Mouse (Mus musculus) testis, adult 2 months (tissue): ENCODE data around the gene Hoxd12.

Experiments used
- CTCF ChIP-seq: fragments of 200-500 bp; IDR thresholded peaks from 2 replicates; pipeline ENCODE4 v1.5.1; 2012; ENCODE audit warnings: low read depth, mild to moderate bottlenecking, inconsistent platforms, low read length, moderate library complexity; ENCODE audit not compliant: control insufficient read depth, insufficient read depth, insufficient replicate concordance
- POLR2A ChIP-seq: fragments of 200-500 bp; IDR thresholded peaks from 2 replicates; pipeline ENCODE4 v1.6.1; 2012; ENCODE audit warnings: low read depth, mild to moderate bottlenecking, inconsistent platforms, low read length, moderate library complexity; ENCODE audit not compliant: control insufficient read depth

GRCm38 (mm10) chr2:74699664-74700545, 25.1 kb downstream of the Hoxd12 start:
- TF ChIP-seq POLR2A (no peak), CTCF (no peak)
